Mouse (Mus musculus) 416B (cell line): ENCODE results near the gene Bst2.
A peak's percentile ranks its signal among the peaks of the same experiment; 100 is the strongest.

Experiments
- DNase-seq: peaks from one replicate; pipeline ENCODE4 v3.0.0; 2011; ENCODE audit warnings: low read depth

Bst2 gene

GRCm38 (mm10) chr8:71485142-71486135 lies 51.8 kb downstream of the Bst2 start, which contains the start of gene Ano8:
Gene Ano8, minus strand, starts transcription at chr8:71485963.
- peak; percentile 86 for DNase-seq

- DNase-seq = no peak
Observed at GRCm38 (mm10) chr8:71484736-71485135, 52.5 kb downstream of the Bst2 start.
